ENCODE assay signal across 8 mouse cellular contexts in the genomic region with DNA sequence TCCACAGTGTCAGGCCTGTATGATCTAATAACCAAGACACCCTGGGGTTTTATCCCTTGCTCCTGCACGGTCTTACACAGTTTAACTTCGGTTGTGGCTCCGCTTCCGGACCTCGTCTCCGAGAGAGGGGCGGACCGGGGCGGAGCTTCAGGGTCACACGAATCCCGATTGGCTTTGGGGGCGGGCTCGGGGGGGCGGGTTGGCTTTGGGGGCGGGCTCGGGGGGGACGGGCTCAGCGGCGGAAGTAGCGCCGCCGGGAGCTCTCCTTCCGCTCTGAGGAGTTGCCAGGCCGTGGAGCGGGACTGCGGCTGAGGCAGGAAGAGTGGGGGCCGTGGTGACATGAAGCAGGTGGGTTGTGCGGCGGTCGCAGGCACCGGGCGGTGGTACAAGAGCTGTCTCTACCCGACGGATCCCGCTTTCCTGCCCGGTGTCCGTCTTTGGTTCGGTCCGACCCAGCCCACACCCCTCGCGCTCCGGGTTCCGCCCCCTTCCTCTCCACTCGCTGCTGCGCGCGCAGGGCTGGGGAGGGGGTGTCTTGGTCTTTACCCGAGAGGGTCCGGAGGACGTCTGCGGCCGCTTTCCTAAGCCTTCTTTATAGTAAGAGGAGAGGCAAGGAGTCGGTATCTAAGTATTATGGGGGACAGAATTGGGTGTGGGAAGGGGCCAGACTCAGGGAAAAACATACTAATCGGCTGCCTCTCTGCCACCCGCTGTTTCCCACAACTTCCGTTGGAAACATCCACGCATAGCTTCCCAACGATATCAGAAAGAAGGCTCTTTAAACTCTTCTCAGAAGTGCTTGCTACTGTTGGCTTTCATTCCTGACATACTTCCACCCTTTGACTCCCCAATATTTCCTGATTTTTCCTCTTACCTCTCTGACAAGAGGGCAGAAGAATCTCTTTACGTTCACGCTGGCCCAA. TPM values are rescaled to one million over a fixed set of nuclear protein-coding genes. Genes with fewer than 3 reads are reported as not detected.
DNase-seq lines count a peak whose midpoint lies in the region; ATAC-seq and TF ChIP-seq lines count a peak whose summit lies in the region.

Gene Stard3, plus strand, starts transcription at position 208 of the 923 bp plus-strand sequence.

- intact Hi-C loops in heart, postnatal 36 days (cut with DNase I): no loop called here

- peak within 1 kb of the TSS; percentile 70 for H3K9ac ChIP-seq in forebrain, embryonic 15.5 days (replicated peaks)
- H3K9ac ChIP-seq in lung, postnatal 0 days (replicated peaks; ENCODE audit: low read depth): peak within 1 kb of the TSS; percentile 74

- no peaks in the 10 kb centered on the region for H3K36me3 ChIP-seq in forebrain, embryonic 15.5 days
- H3K36me3 ChIP-seq in lung, postnatal 0 days (ENCODE audit: insufficient read depth, low read length): no peaks in the 10 kb centered on the region

- WGBS in forebrain, embryonic 15.5 days: under 1% methylated on average over 60 of the region's 60 CpGs
- under 1% methylated on average over 49 of the region's 60 CpGs for WGBS in lung, postnatal 0 days

- peak within 1 kb of the TSS; percentile 78 for H3K4me3 ChIP-seq in forebrain, embryonic 15.5 days
- peak within 1 kb of the TSS; percentile 87 for H3K4me3 ChIP-seq in layer of hippocampus, adult 2 months
- H3K4me3 ChIP-seq in lung, postnatal 0 days (ENCODE audit: low read depth, low read length): peak within 1 kb of the TSS; percentile 85

- H3K9me3 ChIP-seq in forebrain, embryonic 15.5 days: no peaks in the 10 kb centered on the region
- H3K9me3 ChIP-seq in lung, postnatal 0 days (ENCODE audit: low read length): no peaks in the 10 kb centered on the region

- peak; percentile 79 for DNase-seq in MEL-GATA-1-ER (ENCODE audit: extremely low read depth, low read depth)
- DNase-seq in cerebellum, adult 11-12 months: peak; percentile 87
- DNase-seq in heart, postnatal 36 days: peak; percentile 88 to 89
- peak; percentile 81 to 87 for DNase-seq in layer of hippocampus, adult 2 months (ENCODE audit: low spot score in 2 of 2)
- peak; percentile 96 for DNase-seq in lung, postnatal 0 days (ENCODE audit: low spot score)
- peak; percentile 66 for DNase-seq in ovary, postnatal 10 days (ENCODE audit: low spot score)
- peak; percentile 95 for DNase-seq in thymus, postnatal 0 days (ENCODE audit: low spot score)

- H3K27me3 ChIP-seq in forebrain, embryonic 15.5 days: no peaks in the 10 kb centered on the region
- H3K27me3 ChIP-seq in lung, postnatal 0 days (replicated peaks; ENCODE audit: insufficient read depth, low read length): no peaks in the 10 kb centered on the region

- H3K4me2 ChIP-seq in forebrain, embryonic 15.5 days (replicated peaks): peak within 1 kb of the TSS; percentile 68
- H3K4me2 ChIP-seq in lung, postnatal 0 days (replicated peaks; ENCODE audit: low read depth, low read length): peak within 1 kb of the TSS; percentile 59

- peak; percentile 90 for ATAC-seq in forebrain, embryonic 15.5 days (replicated peaks)
- peak; percentile 90 for ATAC-seq in lung, postnatal 0 days

- H3K4me1 ChIP-seq in forebrain, embryonic 15.5 days: peaks cover 31% of the 10 kb centered on the region
- H3K4me1 ChIP-seq in lung, postnatal 0 days (ENCODE audit: insufficient read depth, low read depth, low read length): peaks cover 44% of the 10 kb centered on the region

- peak within 1 kb of the TSS; percentile 89 for H3K27ac ChIP-seq in forebrain, embryonic 15.5 days (replicated peaks)
- peak within 1 kb of the TSS; percentile 90 for H3K27ac ChIP-seq in layer of hippocampus, adult 2 months
- peak within 1 kb of the TSS; percentile 97 for H3K27ac ChIP-seq in lung, postnatal 0 days (ENCODE audit: low read length)

- TF ChIP-seq EP300 in lung, postnatal 0 days (IDR thresholded peaks at IDR 0.05): peak; percentile 41

- TF ChIP-seq CTCF in layer of hippocampus, adult 2 months (conservative IDR thresholded peaks at IDR 0.05): no peak
- TF ChIP-seq CTCF in lung, postnatal 0 days (IDR thresholded peaks at IDR 0.05): no peak

RNA-seq across cellular contexts. Expression of gene Stard3, which starts in this region (rescaled TPM):
- 53.2 and 56.5 TPM in 2 replicates for polyA plus RNA-seq in forebrain, embryonic 15.5 days (2015; fragmentation: Nextera tagmentation; extraction: Ambion mirVana)
- 10 to 100 TPM; 21.5 to 26.8 TPM for total RNA-seq in heart, postnatal 36 days (2021)
- 10 to 100 TPM; 32.9 to 35.5 TPM for total RNA-seq in layer of hippocampus, adult 2 months (2021)
- polyA plus RNA-seq in lung, postnatal 0 days (2015; fragmentation: Nextera tagmentation; extraction: Ambion mirVana): 69.9 and 73.1 TPM in 2 replicates
- polyA plus RNA-seq in thymus, postnatal 0 days (2015; fragmentation: Nextera tagmentation; extraction: Ambion mirVana): 49.5 and 51.8 TPM in 2 replicates

Comparison
In these comparisons a context has a peak if more than half of its experiments do, and no peak if none do; other contexts are left out.
1. Peak in every context shown above with its lines: DNase-seq, ATAC-seq, H3K4me3 ChIP-seq and H3K27ac ChIP-seq.